Mouse (Mus musculus): ENCODE data around the gene Clk3. TPM values are rescaled to one million over a fixed set of nuclear protein-coding genes. Genes with fewer than 3 reads are reported as not detected.
A peak's percentile ranks its signal among the peaks of the same experiment; 100 is the strongest.
"Not testable (repeated sequence)": the region's sequence is repeated elsewhere in the genome, so short reads cannot be mapped to it uniquely, and the experiment has no call there.

The Clk3 gene
- polyA plus RNA-seq, 1 experiment, result 46.4 TPM

GRCm38 (mm10) chr9:57712194-57712593 is 53.5 kb downstream of the Clk3 start:
- H3K4me1 ChIP-seq (ENCODE audit: control insufficient read depth, insufficient read depth, low read length), result no peaks in the 10 kb centered on the region; the same call in 1 of the 2 replicates
- H3K27ac ChIP-seq (ENCODE audit: insufficient read depth, low read length), result no peak overlapping the region
- no peak overlapping the region for H3K4me3 ChIP-seq (ENCODE audit: insufficient read depth, low read length)
- no peak for TF ChIP-seq POLR2A (IDR thresholded peaks at IDR 0.05; ENCODE audit: low read depth, low read length)
- TF ChIP-seq CTCF (IDR thresholded peaks at IDR 0.05; ENCODE audit: borderline replicate concordance, insufficient read depth, low read length), result no peak

GRCm38 (mm10) chr9:57710214-57710613 is 55.4 kb downstream of the Clk3 start:
- H3K4me1 ChIP-seq (ENCODE audit: control insufficient read depth, insufficient read depth, low read length); H3K27ac ChIP-seq (ENCODE audit: insufficient read depth, low read length); H3K4me3 ChIP-seq (ENCODE audit: insufficient read depth, low read length): not testable (repeated sequence)

DNA sequence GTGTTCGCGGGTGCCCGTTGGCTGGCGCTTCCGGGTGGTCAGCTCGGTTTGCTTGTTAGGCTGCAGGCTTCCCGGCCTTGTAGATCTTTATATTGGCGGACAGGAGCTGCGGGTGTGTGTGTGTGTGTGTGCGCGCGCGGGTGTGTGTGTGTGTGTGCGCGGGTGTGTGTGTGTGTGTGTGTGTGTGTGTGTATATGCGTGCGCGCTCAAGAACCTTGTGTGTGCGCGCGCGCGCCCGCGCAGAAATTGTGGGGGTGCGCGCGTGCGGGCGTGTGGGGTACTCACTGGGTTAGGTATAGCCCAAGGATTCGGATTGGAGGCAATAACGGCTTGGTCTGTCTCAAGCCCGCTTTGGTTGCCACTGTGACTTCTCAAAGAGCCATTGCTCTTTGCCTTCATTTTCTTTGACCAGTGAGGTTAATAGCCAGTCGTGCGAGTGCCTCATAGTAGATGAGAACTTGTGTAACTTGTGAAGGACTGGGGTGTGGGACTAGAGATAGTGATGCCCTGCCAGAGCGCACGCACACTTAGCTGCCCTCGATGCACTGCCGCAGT is 56.9 kb downstream of the Clk3 start:
- TF ChIP-seq CTCF (IDR thresholded peaks at IDR 0.05; ENCODE audit: borderline replicate concordance, insufficient read depth, low read length) (no peak), POLR2A (IDR thresholded peaks at IDR 0.05; ENCODE audit: low read depth, low read length) (no peak)
- Histone ChIP-seq H3K4me3 (ENCODE audit: insufficient read depth, low read length) (peak overlapping the region; percentile 89), H3K27ac (ENCODE audit: insufficient read depth, low read length) (peak overlapping the region; percentile 70), H3K4me1 (ENCODE audit: control insufficient read depth, insufficient read depth, low read length) (no peaks in the 10 kb centered on the region; the same call in 1 of the 2 replicates)

DNA sequence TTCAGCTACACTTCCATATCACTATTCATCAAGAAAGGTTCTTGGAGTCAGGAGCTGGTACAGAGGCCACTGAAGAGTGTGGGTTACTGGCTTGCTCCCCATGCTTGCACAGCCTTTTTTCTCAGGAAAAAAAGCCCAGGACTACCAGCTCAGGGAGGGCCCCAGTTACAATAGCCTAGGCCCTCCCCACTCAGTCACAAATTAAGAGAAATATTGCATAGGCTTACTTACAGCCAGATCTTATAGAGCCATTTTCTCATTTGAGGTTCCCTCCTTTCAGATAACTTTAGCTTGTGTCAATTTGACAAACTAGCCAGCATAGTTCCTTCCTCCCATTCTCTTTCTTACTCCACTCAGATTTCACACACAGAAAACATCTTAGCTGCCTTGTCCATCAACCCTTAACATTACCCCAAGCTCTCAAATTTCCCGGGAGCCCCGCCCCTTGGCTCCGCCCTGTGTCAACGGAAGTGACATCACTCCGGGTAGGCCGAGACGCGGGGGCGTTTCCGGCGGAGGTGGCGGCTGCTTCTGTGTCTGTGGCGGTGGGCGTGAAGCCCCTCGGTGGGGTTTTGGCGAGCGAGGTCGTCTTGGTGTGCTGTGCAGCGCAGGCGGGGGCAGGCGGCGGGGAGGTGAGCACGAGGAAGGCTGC is 57.5 kb downstream of the Clk3 start, which contains the start of gene Edc3:
Gene Edc3 (plus strand): TSS at position 473 of the 652 bp plus-strand sequence.
- Histone ChIP-seq H3K27ac (ENCODE audit: insufficient read depth, low read length) (peak within 1 kb of the TSS; percentile 70), H3K4me1 (ENCODE audit: control insufficient read depth, insufficient read depth, low read length) (no peaks in the 10 kb centered on the region; the same call in 1 of the 2 replicates), H3K4me3 (ENCODE audit: insufficient read depth, low read length) (peak within 1 kb of the TSS; percentile 89)
- TF ChIP-seq CTCF (IDR thresholded peaks at IDR 0.05; ENCODE audit: borderline replicate concordance, insufficient read depth, low read length) (no peak), POLR2A (IDR thresholded peaks at IDR 0.05; ENCODE audit: low read depth, low read length) (peak; percentile 75)

DNA sequence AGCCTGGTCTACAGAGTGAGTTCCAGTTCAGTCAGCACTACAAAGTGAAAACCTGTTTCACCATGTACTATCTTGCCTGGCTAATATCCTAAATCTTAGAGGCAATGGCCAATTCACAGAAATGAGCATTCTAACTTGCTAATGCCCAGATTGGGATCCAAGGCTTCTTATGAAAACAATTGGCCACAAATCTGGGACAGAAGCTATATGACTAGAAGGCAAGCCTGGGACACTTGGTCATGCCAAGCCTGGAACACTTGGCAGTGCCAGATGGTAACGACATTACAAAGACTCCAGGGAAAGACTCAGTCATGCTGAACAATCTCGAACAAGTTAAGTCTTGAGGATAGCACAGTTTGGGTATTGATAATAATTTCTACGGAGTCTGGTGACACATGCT is 59.2 kb downstream of the Clk3 start:
- no peak for TF ChIP-seq POLR2A (IDR thresholded peaks at IDR 0.05; ENCODE audit: low read depth, low read length)
- TF ChIP-seq CTCF (IDR thresholded peaks at IDR 0.05; ENCODE audit: borderline replicate concordance, insufficient read depth, low read length), result no peak
- Histone ChIP-seq H3K4me1 (ENCODE audit: control insufficient read depth, insufficient read depth, low read length) (no peaks in the 10 kb centered on the region; the same call in 1 of the 2 replicates), H3K4me3 (ENCODE audit: insufficient read depth, low read length) (no peak overlapping the region), H3K27ac (ENCODE audit: insufficient read depth, low read length) (no peak overlapping the region)

Other genes starting within 250 kb of the Clk3 start
- 252 and 293 TPM in 2 replicates for gene Cox5a, start 244.6 kb downstream of the Clk3 start, polyA plus RNA-seq (2011; ENCODE audit: insufficient read length, low read depth, missing spikeins)
- gene Fam219b, start 228.3 kb downstream of the Clk3 start, polyA plus RNA-seq (2011; ENCODE audit: insufficient read length, low read depth, missing spikeins), result 12.6 and 13.0 TPM in 2 replicates
- gene Mpi, start 213.1 kb downstream of the Clk3 start, polyA plus RNA-seq (2011; ENCODE audit: insufficient read length, low read depth, missing spikeins), result 32.2 and 35.6 TPM in 2 replicates
- 37.0 and 38.2 TPM in 2 replicates for gene Scamp2, start 204.9 kb downstream of the Clk3 start, polyA plus RNA-seq (2011; ENCODE audit: insufficient read length, low read depth, missing spikeins)
- gene Ulk3, start 176.4 kb downstream of the Clk3 start, polyA plus RNA-seq (2011; ENCODE audit: insufficient read length, low read depth, missing spikeins), result 17.6 and 19.4 TPM in 2 replicates
- gene Cplx3, start 159.6 kb downstream of the Clk3 start, polyA plus RNA-seq (2011; ENCODE audit: insufficient read length, low read depth, missing spikeins), result not detected in 2 replicates
- gene Lman1l, start 145.1 kb downstream of the Clk3 start, polyA plus RNA-seq (2011; ENCODE audit: insufficient read length, low read depth, missing spikeins), result not detected in 2 replicates
- gene Csk, start 112.2 kb downstream of the Clk3 start, polyA plus RNA-seq (2011; ENCODE audit: insufficient read length, low read depth, missing spikeins), result 51.2 and 56.2 TPM in 2 replicates
- not detected in 2 replicates for gene Cyp1a2, start 82.2 kb downstream of the Clk3 start, polyA plus RNA-seq (2011; ENCODE audit: insufficient read length, low read depth, missing spikeins)
- gene Cyp1a1, start 77.9 kb downstream of the Clk3 start, polyA plus RNA-seq (2011; ENCODE audit: insufficient read length, low read depth, missing spikeins), result not detected in 2 replicates
- gene Edc3, start 57.3 kb downstream of the Clk3 start, polyA plus RNA-seq (2011; ENCODE audit: insufficient read length, low read depth, missing spikeins), result 16.6 and 19.8 TPM in 2 replicates
- gene Arid3b, start 70.9 kb upstream of the Clk3 start, polyA plus RNA-seq (2011; ENCODE audit: insufficient read length, low read depth, missing spikeins), result 4.2 and 4.5 TPM in 2 replicates
- 55.2 and 56.6 TPM in 2 replicates for gene Ubl7, start 145.1 kb upstream of the Clk3 start, polyA plus RNA-seq (2011; ENCODE audit: insufficient read length, low read depth, missing spikeins)
- gene Sema7a, start 174.3 kb upstream of the Clk3 start, polyA plus RNA-seq (2011; ENCODE audit: insufficient read length, low read depth, missing spikeins), result 6.5 and 17.5 TPM in 2 replicates
- 0.13 and 0.74 TPM in 2 replicates for gene Cyp11a1, start 240.6 kb upstream of the Clk3 start, polyA plus RNA-seq (2011; ENCODE audit: insufficient read length, low read depth, missing spikeins)

All from embryonic fibroblast, embryonic 13.5 days (primary cell).